Mouse (Mus musculus): Measurements from ENCODE around the gene Nt5c1a. TPM values are rescaled to one million over a fixed set of nuclear protein-coding genes. Genes with fewer than 3 reads are reported as not detected.

Gene Nt5c1a
- polyA plus RNA-seq, 1 experiment from 2014 or later: not detected

DNA sequence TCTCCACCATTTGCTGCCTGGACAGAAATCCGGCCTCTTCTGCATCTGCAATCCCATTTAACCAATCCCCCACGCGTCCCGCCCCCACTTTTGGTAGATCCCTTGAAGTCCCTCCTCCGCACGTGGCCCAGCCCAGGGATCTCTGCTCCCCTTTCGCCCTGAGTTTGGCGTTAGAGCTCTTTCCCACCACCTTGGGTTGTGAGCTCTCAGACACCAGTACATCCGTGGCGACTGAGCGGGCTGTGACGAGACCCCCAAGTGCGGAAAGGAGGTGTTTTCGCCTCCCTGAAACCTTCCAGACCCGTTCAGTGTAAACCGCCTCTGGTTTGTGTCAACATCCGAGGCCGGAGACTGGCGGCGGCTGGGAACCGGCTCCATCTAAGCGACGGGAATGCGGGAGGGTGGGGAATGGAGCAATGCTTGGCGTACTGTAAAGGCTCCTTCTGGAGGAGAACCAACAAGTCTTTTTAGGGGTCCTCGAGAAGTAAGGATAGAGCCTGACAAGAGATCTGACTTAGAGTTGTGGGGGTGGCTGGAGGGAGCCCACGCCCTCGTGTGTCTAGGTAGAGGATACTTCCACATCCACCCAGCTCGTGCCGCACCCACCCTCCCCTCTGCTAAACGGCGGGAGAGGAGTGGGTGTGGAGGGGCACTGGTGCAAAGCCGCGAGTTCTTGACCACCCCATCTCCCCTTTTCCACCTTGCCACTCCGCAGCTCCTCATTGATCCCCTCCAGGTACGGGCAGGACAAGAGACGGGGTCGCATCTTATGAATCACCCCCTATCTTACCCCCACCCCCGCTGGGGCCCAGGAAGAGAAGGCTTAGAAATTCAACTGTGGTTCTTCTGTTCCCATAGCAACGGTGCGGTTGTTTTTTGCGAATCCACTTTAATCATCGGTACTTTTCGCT lies 18.7 kb upstream of the Nt5c1a start, which contains the start of gene Hpcal4:
Hpcal4 (plus strand) TSS at position 900 of the 911 bp plus-strand sequence.
- peak; percentile 15; the same call in 1 of the 2 replicates for ATAC-seq (ENCODE audit: insufficient number of reproducible peaks, low FRiP score, low TSS enrichment, low read depth)
- Histone ChIP-seq H3K4me3 (replicated peaks) (peak within 1 kb of the TSS; percentile 46), H3K9ac (0 out of 2 replicates have a peak within 1 kb of the TSS, but pooled peaks have one; percentile 6), H3K4me2 (replicated peaks) (peak within 1 kb of the TSS; percentile 82), H3K27me3 (peaks cover 63% of the 10 kb centered on the region), H3K4me1 (peaks cover 17% of the 10 kb centered on the region), H3K36me3 (no peaks in the 10 kb centered on the region), H3K9me3 (replicated peaks) (no peaks in the 10 kb centered on the region), H3K27ac (replicated peaks) (no peak within 1 kb of the TSS)
- under 1% methylated on average over 44 of the region's 44 CpGs for WGBS

DNA sequence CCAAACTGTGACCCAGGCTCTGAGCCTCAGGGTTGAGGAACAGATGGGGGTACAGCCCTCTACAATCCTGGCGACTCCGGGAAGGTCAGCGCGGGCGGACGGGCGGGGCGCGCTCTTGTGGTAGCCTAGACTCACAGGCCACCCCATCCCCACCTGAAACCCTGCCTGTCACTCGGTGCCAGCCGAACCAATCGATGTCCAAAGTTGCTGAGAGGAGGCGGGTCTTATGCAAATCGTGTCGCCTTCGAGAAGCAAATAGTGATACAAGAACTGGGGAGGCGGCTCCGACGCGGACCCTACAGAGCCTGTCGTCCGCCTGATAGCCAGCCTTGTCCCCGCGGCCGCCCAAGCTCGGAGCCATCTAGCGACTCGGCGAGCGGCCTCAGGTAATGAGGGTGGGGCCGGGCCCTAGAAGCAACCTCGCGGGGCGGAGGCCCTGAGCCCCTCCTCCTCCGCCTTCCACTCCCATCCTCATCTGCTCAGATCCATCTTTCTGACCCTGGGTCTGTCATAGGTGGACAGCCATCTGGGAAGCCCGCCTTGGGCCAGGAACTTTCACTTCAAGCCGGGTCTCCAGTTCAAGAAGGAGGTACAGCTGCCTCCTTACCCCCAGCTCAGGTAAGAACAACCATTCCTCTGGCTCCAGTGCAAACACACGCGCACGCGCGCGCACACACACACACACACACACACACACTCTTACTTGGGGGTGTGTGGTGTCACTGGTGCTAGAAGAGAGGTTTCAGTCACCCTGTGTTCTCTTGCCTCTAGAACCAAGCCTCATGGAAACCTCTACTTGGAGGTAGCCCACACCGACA lies 17.9 kb upstream of the Nt5c1a start:
- Histone ChIP-seq H3K4me3 (replicated peaks) (peak overlapping the region; percentile 46), H3K27me3 (peaks cover 63% of the 10 kb centered on the region), H3K27ac (replicated peaks) (no peak overlapping the region), H3K4me2 (replicated peaks) (peak overlapping the region; percentile 82), H3K4me1 (peaks cover 17% of the 10 kb centered on the region), H3K36me3 (no peaks in the 10 kb centered on the region), H3K9ac (0 out of 2 replicates have a peak overlapping the region, but pooled peaks have one; percentile 6), H3K9me3 (replicated peaks) (no peaks in the 10 kb centered on the region)
- peak; percentile 84 for ATAC-seq (ENCODE audit: insufficient number of reproducible peaks, low FRiP score, low TSS enrichment, low read depth)
- WGBS: 11% methylated on average over 44 of the region's 44 CpGs

DNA sequence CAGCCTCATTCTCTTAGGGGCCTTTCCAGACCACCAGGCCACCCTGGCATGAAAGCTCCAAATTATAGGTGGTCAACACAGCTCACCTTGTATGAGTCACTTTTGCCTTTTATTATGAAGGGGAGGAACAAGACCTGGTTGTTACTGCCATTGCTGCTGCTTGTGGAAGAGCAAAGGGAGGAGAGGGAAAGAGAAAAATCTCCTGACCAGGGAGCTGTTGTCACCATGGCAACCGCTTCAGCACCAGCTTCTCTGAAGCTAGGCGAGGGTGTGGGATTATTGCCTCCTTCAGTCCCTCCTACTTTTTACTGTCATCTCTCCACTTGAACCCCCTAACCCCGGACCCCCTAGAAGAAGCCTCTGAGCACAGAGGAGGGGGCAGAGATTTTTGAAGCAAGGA lies 16.5 kb upstream of the Nt5c1a start:
- 50% methylated on average over 3 of the region's 3 CpGs for WGBS
- no peak overlapping the region for H3K27ac ChIP-seq (replicated peaks)

DNA sequence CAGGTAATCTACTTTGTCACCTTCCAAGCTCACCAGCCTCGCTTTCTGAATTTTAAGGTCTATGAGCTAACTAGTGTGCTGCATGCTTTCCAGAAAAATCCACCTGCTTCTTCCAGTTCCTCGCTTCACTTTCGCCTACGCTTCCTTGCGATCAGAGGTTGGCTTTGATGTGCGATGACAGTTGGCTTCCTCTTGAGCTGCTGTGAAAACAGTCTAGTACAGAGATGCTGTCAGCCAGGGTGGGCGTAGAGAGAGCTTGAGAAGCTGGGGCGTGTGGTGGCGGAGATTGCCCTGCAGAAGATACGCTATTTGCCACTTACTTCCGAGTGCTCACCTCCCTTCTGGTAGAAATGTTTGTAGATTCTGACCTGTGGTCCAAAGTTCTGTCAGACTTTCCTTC lies 9.0 kb upstream of the Nt5c1a start:
- Histone ChIP-seq H3K9ac (no peak overlapping the region), H3K4me3 (replicated peaks) (no peak overlapping the region), H3K9me3 (replicated peaks) (no peaks in the 10 kb centered on the region), H3K4me1 (no peaks in the 10 kb centered on the region), H3K36me3 (no peaks in the 10 kb centered on the region), H3K4me2 (replicated peaks) (no peak overlapping the region), H3K27ac (replicated peaks) (no peak overlapping the region), H3K27me3 (peaks cover 7% of the 10 kb centered on the region; the same call in 1 of the 2 replicates)
- WGBS: 77% methylated on average over 11 of the region's 11 CpGs
- ATAC-seq (ENCODE audit: insufficient number of reproducible peaks, low FRiP score, low TSS enrichment, low read depth): no peak

More for the DNA sequence above, 16.5 kb upstream of the Nt5c1a start:
- H3K27me3 ChIP-seq: peaks cover 63% of the 10 kb centered on the region
- no peak overlapping the region for H3K4me3 ChIP-seq (replicated peaks)
- no peak overlapping the region for H3K4me2 ChIP-seq (replicated peaks)
- ATAC-seq (ENCODE audit: insufficient number of reproducible peaks, low FRiP score, low TSS enrichment, low read depth): no peak
- H3K36me3 ChIP-seq: no peaks in the 10 kb centered on the region
- H3K9ac ChIP-seq: no peak overlapping the region
- H3K4me1 ChIP-seq: peaks cover 17% of the 10 kb centered on the region
- no peaks in the 10 kb centered on the region for H3K9me3 ChIP-seq (replicated peaks)

DNA sequence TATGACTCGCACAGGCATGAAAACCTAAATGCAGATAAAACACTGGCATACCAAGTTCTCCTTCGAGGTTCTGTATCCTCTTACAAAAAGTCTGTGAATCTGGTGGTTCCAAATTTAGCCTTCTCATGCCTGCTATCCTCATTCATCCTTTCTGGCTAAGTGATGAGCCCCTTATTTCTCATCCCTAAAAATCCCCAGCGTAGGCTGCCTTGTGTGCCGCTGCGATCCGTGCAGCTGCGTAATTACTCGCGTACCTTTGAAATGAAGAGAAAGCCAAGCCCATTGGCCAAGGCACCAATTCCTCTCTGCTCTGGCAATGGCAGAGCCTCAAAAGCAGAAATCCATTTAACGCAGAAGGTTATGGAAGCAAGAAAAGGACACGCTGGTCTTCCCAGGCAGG lies 7.5 kb upstream of the Nt5c1a start:
- no peak for ATAC-seq (ENCODE audit: insufficient number of reproducible peaks, low FRiP score, low TSS enrichment, low read depth)
- Histone ChIP-seq H3K27me3 (peaks cover 15% of the 10 kb centered on the region; the same call in 1 of the 2 replicates), H3K4me2 (replicated peaks) (no peak overlapping the region), H3K4me3 (replicated peaks) (no peak overlapping the region), H3K9me3 (replicated peaks) (no peaks in the 10 kb centered on the region), H3K4me1 (no peaks in the 10 kb centered on the region), H3K36me3 (no peaks in the 10 kb centered on the region), H3K27ac (replicated peaks) (no peak overlapping the region), H3K9ac (no peak overlapping the region)
- WGBS: 84% methylated on average over 11 of the region's 11 CpGs

DNA sequence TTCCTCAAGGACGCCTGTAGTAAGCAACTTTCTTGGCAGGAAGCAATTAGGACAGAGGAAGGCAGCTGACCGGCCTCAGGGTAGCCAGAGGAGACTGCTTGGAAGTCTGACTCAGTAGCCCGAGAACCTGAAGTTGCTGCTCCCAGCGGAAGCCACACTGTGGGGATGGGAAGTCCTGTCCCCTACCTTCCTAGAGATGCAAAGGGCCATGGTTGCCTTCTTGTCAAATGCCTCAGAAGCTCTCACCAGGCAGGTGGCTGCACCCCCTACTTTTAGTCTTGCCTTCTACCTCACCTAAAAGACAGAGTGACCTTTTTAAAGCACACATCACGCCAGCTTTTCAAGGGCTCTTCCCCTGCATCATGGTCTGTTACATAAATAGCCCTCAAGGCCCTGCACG lies 4.6 kb upstream of the Nt5c1a start:
- Histone ChIP-seq H3K4me3 (replicated peaks) (no peak overlapping the region), H3K4me2 (replicated peaks) (no peak overlapping the region), H3K9me3 (replicated peaks) (no peaks in the 10 kb centered on the region), H3K36me3 (no peaks in the 10 kb centered on the region), H3K27me3 (peaks cover 37% of the 10 kb centered on the region), H3K4me1 (peaks cover 10% of the 10 kb centered on the region), H3K9ac (no peak overlapping the region), H3K27ac (replicated peaks) (no peak overlapping the region)
- 36% methylated on average over 6 of the region's 6 CpGs for WGBS
- no peak for ATAC-seq (ENCODE audit: insufficient number of reproducible peaks, low FRiP score, low TSS enrichment, low read depth)

DNA sequence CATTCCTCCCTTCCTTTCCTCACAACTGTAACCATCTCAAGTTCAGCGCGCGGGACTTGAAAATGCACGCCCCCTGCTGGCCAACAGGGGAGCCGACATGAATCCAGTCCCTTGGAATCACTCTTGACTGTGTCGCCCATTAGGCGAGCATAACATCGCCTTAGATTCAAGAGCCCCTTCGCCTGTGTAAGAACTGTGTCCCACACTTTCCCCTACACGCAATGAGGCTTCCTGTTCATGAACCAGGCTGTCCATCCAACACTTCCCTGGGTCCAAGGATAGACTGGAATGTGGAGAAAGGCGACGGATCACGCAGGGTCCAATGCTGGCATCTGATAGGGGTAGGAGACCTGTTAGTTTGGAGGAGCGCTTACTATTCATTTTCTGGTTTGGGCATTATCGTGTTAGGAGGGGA lies 526 bp upstream of the Nt5c1a start:
- Histone ChIP-seq H3K4me3 (replicated peaks) (peak overlapping the region; percentile 40), H3K9me3 (replicated peaks) (no peaks in the 10 kb centered on the region), H3K9ac (no peak overlapping the region), H3K4me2 (replicated peaks) (peak overlapping the region; percentile 85), H3K4me1 (peaks cover 14% of the 10 kb centered on the region), H3K27ac (replicated peaks) (no peak overlapping the region), H3K36me3 (no peaks in the 10 kb centered on the region), H3K27me3 (peaks cover 45% of the 10 kb centered on the region)
- 2% methylated on average over 15 of the region's 15 CpGs for WGBS
- no peak for ATAC-seq (ENCODE audit: insufficient number of reproducible peaks, low FRiP score, low TSS enrichment, low read depth)

DNA sequence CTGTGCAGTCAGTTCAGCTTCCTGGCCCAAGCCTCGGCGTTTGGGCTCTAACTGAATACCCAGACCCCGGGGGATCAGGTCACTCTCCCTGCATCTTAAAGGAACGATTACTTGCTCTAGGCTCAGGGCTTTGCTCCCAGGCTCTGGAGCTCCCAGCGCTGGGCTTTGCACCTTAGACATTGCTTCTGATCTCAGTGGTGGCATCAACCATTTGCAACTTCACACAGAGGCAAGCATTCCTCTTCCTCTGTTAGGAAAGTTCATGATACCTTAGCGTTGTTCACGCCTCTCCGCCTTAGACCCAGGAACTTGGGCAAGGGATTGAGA lies 753 bp downstream of the Nt5c1a start:
- 11% methylated on average over 8 of the region's 8 CpGs for WGBS
- H3K4me1 ChIP-seq: peaks cover 14% of the 10 kb centered on the region
- peak overlapping the region; percentile 85 for H3K4me2 ChIP-seq (replicated peaks)
- no peak overlapping the region for H3K27ac ChIP-seq (replicated peaks)
- peaks cover 45% of the 10 kb centered on the region for H3K27me3 ChIP-seq
- H3K36me3 ChIP-seq: no peaks in the 10 kb centered on the region
- ATAC-seq (ENCODE audit: insufficient number of reproducible peaks, low FRiP score, low TSS enrichment, low read depth): no peak
- H3K9me3 ChIP-seq (replicated peaks): no peaks in the 10 kb centered on the region
- no peak overlapping the region for H3K9ac ChIP-seq
- H3K4me3 ChIP-seq (replicated peaks): peak overlapping the region; percentile 40

DNA sequence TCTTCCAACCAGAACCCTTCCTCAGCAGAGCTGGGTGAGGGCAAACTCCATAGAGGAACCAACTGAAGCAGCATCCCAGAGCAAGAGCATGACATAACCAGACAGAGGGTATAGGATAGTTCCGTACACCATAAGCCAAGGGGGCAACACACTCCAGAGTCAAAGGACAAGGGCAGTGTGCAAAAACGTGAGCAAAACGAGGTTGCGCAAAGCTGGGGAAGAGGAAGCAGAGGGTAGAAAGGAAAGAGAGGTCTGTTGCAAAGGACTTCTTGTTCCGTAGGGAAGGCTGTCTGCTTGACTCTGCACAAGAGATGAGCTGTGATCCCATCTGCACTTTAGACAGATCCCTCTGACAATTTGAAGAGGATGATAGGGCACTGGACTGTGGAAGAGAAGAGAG lies 6.0 kb downstream of the Nt5c1a start:
- no peak for ATAC-seq (ENCODE audit: insufficient number of reproducible peaks, low FRiP score, low TSS enrichment, low read depth)
- no peak overlapping the region for H3K4me3 ChIP-seq (replicated peaks)
- H3K36me3 ChIP-seq: no peaks in the 10 kb centered on the region
- WGBS: 77% methylated on average over 5 of the region's 5 CpGs
- no peak overlapping the region for H3K4me2 ChIP-seq (replicated peaks)
- H3K4me1 ChIP-seq: no peaks in the 10 kb centered on the region
- peaks cover 8% of the 10 kb centered on the region for H3K27me3 ChIP-seq
- H3K27ac ChIP-seq (replicated peaks): no peak overlapping the region
- no peak overlapping the region for H3K9ac ChIP-seq
- H3K9me3 ChIP-seq (replicated peaks): no peaks in the 10 kb centered on the region

DNA sequence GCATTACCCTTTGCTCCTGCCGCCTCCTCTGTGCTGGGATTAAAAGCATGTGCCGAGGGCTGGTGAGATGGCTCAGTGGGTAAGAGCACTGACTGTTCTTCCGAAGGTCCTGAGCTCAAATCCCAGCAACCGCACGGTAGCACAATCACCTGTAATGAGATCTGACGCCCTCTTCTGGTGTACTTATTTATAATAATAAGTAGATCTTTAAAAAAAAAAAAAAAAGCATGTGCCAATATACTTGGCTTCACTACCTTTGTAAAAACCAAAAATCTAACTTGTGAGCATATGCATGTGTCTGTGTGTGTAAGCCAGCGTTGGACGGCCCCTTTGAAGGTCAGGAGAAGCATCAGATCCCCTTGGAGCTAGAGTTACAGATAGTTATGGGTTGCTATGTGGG lies 9.7 kb downstream of the Nt5c1a start:
- Histone ChIP-seq H3K27me3 (no peaks in the 10 kb centered on the region; the same call in 1 of the 2 replicates), H3K9me3 (replicated peaks) (no peaks in the 10 kb centered on the region), H3K4me1 (no peaks in the 10 kb centered on the region), H3K4me2 (replicated peaks) (no peak overlapping the region), H3K4me3 (replicated peaks) (no peak overlapping the region), H3K36me3 (no peaks in the 10 kb centered on the region), H3K27ac (replicated peaks) (no peak overlapping the region), H3K9ac (no peak overlapping the region)
- WGBS: 56% methylated on average over 8 of the region's 8 CpGs
- ATAC-seq (ENCODE audit: insufficient number of reproducible peaks, low FRiP score, low TSS enrichment, low read depth): no peak

DNA sequence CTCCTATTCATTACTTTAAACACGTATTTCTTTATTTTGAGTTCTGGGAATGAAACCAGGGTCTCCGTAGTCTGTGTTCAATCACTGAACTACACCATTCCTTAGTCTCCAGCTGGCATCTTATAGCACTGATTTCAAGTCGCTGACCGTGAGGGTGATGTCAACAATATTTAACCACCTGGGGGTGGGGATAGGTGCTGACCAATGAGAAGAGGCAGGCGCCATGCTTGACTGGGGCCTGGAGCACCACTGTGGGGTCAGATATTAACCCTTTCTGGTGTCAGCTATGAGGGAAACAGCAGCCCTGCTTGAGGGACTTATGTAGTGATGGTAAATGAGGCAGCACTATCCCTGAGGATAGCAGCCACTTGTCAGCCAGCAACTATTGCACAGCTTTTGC lies 10.1 kb downstream of the Nt5c1a start:
- Histone ChIP-seq H3K4me2 (replicated peaks) (no peak overlapping the region), H3K27me3 (no peaks in the 10 kb centered on the region; the same call in 1 of the 2 replicates), H3K36me3 (no peaks in the 10 kb centered on the region), H3K9ac (no peak overlapping the region), H3K4me3 (replicated peaks) (no peak overlapping the region), H3K9me3 (replicated peaks) (no peaks in the 10 kb centered on the region), H3K4me1 (no peaks in the 10 kb centered on the region), H3K27ac (replicated peaks) (no peak overlapping the region)
- ATAC-seq (ENCODE audit: insufficient number of reproducible peaks, low FRiP score, low TSS enrichment, low read depth): no peak
- WGBS: 55% methylated on average over 5 of the region's 5 CpGs
